Mouse (Mus musculus): Measurements from ENCODE around the gene Gm37240.
A peak's percentile ranks its signal among the peaks of the same experiment; 100 is the strongest.

Gene Gm37240

DNA sequence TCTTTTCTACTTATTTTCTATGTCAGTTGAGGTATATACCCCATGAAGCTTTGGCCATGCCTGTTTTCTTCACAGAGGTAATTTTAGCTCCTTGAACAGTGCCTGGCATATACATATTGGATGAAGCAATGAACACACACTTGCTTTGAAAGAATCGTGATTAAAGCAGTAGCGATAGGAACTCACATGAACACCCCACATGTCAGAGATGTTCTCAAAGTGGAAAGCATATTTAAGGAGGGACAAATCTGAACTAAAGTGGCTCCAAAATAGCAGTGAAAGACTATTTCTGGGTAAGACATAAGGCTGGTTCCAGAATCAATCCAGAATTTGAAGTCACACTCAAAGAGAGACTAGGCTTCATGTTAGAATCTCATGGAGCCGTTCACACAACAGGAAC, 397.1 kb downstream of the Gm37240 start:
- no peak for DNase-seq (ENCODE audit: low read depth)

DNA sequence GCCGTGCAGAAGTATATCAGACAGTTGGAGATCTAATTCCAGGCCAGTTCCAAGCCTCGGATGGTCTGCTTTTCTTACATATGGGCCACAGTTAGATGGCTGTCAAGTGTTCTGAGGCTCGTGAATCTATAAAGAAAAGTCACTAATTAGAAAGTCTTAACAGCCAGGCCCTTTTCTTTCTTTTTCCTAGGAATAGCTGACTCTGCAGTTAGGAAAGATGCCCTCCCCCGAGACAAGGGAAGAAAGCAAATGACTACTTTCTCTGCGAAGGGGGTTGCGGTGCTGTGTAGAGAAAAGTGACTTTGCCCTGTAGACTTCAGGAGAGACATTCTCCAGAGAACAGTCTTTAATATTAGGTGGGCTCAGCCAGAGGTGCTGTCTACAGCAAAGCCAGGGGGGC, 399.9 kb downstream of the Gm37240 start:
- DNase-seq (ENCODE audit: low read depth), result no peak

DNA sequence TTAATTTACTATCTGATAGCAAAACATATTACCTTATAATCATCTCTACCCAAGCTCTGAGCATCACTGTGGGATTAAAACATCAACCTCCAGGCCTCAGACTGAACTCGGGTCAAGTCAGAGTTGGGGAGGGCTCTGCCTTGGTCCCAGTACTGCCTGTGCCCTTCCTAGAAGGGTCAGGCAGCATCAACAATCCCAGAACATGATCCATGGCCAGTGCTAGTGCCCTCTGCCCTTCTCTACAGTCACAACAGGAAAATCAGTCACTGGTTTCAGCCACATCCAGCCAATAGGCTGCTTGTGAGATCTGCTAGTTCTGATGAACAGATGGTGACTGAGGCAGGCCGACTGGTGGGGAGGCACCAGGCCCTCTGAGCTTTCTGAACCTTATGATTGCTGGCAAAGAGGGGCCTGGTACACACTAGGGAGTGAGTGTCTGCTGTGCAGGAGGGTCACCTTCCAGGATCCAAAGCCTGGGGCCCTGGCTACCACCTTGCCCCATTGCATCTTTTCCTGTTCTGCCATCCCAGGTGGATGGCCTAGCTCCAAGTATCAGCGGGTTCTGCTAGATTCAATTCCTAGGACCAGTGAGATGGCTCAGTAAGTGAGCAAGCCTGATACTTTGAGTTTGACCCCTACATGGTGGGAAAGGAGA, 401.7 kb downstream of the Gm37240 start:
- DNase-seq (ENCODE audit: low read depth), result no peak

DNA sequence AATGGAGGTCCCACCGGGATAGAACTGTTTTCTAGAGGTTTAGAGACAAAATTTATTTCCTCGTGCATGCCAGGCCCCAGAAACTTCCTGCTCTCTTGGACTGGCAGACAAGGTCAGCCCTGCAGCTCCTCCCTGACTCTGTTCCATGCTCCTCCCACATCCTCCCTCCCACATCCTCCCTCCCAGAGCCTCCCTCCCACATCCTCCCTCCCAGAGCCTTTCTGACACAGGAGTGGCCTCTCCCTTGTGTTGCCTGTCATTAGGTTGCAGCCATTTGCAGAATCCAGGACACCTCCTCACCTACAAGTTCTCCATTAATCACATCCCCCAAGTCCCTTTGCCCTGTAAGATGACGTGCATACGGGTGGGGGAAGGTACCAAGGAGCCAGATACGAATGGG, 404.7 kb downstream of the Gm37240 start:
- no peak for DNase-seq (ENCODE audit: low read depth)

DNA sequence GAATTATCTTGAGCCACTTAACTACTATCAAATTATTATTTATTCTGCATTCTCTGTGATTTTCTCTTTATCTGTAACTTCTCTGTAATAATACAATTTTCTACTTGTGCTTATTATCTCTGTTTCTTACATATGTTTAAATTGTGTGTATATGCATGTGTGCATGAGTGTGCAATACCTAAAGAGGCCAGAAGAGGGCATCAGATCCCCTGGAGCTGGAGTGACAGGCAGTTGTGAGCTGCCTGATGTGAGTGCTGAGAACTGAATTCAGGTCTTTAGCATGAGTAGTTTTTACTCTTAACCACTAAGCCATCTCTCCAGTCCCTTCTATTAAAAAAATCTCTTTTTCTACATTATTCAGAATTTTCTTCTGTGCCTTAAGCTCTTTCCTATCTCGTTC, 406.7 kb downstream of the Gm37240 start:
- no peak for DNase-seq (ENCODE audit: low read depth)

DNA sequence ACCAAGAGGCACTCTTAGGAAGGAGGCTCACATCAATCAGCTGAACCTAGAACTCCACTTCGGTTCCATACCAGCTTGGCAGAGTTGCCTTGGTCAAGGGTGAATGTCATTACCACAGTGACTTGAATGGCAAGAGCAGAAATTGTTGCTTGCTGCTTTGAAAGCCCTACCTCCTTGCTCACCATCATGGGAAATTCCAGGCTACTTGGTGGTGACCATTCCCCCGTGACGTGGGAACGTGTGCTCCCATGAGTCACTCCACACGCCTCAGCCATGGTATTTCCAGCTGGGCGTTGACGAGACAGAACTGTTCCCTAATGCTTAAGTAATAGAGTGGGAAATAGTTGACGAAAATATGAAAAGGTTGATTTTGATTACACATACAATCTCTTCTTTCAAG, 408.6 kb downstream of the Gm37240 start:
- DNase-seq (ENCODE audit: low read depth), result peak; percentile 79

DNA sequence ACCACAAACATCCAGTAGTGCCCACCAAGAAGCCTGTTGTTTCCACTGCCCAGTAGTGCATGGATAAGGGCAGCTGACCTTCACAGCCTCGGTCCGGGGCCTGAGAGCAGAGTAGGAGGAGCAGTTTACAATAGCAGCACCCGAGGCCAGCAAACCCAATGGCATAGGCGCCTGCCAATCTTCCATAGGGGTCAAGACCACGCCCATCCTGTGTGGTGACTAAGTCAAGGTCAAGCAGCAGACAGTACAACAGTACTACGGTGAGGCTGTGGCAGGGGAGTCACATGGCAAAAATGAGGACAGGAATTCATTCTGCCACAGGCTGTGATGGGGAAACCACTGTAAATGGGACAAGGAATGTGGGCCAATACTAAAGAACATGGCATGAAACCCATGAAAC, 417.6 kb downstream of the Gm37240 start:
- DNase-seq (ENCODE audit: low read depth), result no peak

DNA sequence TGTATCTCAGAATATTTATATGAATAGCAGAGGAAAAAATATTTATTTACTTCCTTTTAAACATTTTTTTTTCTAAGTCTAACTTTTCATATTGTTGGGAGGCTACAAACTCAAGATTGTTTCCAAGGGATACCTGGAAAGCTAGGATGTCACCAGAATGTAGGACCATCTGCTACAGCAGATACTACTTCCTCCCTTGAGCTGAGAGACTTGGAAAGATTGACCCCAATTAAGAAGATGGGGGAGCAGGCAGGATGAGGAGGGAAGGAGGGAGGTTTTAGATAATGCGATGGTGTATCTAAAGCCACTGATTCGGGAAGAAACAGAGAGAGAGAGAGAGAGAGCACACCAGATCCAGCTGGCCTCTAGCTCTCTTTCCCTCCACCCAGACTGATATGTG, 418.3 kb downstream of the Gm37240 start:
- DNase-seq (ENCODE audit: low read depth), result no peak

DNA sequence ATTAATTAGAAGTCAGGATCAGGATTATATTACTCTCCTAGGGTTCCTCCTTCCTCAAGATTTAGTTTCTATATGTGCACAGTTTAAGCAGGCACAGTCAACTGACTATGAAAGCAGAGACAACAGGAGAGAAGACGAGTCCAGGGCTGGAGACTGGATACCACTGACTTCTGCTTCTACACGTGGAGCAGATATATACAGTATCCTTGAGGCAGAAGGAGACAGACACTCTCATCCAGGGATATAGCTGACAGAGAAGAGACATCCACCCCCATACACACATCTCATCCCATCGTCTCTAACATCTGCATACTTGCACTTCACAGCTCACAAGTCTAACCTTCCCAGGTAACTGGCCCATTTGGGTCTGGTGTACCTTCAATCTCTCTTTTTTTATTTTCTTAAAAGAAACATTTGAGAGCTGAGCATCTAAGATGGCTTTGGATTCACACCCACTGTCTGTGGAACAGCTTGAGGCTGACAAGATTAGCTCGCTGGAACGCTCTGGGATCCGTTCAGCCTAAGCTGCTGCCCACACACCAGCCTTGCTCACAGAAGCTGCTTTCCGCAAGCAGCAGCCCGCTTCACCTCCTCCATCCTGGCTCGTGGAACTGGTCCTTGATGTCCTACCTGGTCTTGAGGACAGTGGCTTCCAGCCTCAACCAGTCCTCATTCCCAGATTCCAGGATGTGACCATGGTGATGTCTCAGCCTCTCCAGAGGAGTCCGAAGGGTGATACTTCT, 421.9 kb downstream of the Gm37240 start:
- no peak for DNase-seq (ENCODE audit: low read depth)

DNA sequence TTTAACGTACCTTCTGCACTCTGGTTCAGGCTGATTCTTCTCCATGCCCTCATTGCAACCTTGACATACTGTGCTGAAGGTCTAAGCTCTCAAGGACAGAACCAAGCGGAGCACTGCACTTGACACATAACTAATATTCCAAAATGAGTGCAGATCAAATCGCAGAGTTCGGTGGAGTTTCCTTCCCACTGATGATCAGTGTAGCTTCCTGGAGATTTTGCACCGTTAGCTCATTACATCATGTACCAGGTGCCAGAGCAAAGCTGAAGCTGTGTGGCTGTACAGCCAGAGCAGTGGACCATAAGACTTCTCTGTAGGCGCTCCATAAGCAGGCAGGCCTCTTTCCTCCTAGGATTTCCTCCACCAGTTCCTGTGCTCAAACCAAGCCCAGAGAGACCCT, 427.3 kb downstream of the Gm37240 start:
- no peak for DNase-seq (ENCODE audit: low read depth)

DNA sequence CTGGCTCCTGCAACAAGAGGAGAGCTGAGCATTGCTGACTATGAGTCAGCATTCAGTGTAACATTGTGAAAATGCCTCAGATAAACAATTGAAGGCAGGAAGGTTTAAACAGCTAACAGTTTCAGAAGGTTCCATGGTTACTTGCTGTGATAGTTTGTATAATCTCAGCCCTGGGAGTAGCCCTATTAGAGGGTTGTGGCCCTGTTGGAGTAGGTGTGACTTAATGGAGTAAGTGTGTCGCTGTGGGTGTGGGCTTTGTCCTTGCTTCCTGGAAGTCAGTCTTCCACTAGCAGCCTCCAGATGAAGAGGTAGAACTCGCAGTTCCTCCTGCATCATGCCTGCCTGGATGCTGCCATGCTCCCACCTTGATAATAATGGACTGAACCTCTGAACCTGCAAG, 430.3 kb downstream of the Gm37240 start:
- no peak for DNase-seq (ENCODE audit: low read depth)

DNA sequence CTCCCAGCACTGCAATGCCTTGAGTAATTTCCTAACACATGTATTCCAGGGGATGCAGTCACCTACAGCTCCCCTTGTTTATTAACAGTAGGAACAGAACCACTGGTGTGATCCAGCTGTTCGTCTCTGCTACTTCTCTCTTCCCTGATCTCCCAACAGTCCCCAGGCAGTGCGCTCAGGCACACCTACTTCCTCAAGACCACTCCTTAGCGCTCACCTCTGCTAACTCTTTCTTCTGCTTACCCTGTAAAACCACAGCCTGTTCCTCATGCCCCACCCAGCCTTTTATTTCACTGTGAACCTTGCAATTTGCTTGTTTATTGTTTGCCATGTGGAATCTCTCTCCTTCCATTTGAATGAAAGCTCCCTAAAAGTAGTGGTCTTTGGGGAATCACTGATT, 431.9 kb downstream of the Gm37240 start:
- DNase-seq (ENCODE audit: low read depth), result no peak

DNA sequence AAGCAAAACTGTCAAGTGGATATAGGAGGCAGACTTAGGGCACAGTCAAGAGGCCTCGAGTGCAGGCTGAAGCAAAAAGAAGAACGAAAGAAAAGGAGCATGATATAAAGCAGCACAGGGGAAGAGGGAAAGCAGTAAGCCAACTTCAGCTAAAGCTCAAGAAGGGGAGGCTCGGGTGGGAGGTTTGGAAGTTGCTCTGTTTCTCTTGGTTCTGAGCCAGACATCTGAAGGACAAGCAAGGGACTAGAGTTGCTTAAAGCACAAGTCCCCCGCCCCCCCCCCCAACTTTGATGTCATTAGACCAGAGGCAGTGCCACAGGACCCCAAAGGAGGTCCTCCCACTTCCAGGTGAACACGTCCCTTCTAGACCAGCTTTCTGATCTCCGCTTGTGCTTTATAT, 433.3 kb downstream of the Gm37240 start:
- no peak for DNase-seq (ENCODE audit: low read depth)

DNA sequence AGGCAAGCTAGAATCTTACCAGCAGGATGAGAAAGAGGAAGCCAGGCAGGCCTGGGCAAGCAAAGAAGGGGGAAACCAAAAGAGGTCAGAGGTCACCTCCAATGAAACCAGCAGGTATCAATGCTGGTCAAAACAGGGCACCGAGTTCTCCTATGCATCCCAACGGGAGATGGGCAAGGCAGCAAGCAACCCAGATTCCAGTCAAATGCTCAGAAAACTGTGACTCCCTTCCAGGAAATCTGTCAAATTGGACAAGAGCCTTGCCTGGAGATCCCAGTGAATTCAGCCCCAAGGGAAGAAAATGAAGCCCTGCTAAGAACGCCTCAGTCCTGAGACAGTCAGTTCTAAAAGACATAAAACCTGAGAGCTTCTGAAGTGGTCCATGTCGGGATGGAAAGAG, 437.9 kb downstream of the Gm37240 start:
- DNase-seq (ENCODE audit: low read depth), result no peak

DNA sequence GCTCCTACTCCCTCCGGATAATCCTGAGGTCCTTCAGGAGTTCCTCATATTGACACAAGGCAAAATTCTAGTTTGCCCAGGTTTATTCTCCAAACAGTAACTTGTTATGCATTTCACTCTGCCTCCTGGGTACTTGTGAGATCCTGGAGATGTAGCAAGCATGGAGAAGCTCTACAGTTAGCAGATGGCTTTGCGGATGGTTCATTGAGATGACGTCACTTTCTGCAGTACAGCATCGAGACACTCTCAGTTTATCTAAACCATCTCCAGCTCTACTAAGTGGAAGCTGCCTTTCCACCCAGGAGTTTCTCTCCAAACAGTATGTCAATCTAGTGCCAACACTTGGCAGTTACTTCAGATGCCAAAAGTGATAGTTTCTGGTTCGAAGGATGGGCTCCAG, 444.5 kb downstream of the Gm37240 start:
- DNase-seq (ENCODE audit: low read depth), result no peak

DNA sequence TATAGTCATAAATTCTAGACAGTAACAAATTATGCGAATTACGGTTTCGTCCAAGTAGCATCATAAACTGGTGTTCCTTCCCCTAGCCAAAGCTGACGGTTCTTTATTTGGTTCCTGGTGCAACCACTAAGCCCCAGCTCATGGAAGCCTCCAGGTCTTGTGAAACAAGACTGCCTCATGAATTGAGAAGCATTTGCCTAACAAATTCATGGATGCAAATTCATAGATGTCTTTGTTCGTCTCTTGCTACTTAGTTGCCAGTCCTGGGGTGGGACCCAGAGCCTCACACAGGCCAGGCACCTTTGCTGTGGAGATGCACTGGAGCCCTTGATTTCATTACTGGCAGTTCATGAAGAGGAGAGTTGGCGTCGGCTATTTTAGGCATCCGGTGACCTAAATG, 445.1 kb downstream of the Gm37240 start:
- no peak for DNase-seq (ENCODE audit: low read depth)

DNA sequence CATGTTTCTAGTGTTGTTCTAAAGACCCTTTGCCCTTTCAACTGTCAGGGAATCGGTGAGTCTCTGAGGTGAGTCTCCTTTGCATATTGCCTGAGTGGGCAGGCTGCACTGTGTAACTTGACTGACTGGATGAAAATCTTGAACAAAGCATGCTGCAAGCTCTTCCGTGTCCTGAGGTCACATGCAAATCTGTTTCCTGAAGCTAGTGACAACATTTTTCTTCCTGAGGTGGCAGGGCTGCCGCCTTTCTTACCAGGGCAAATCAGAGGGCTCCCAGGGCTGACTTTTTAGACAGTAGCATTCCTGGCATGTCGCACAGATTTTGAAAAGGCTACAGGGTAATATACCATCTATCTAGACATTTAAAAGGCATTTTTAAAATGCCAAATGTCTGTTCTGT, 451.9 kb downstream of the Gm37240 start:
- DNase-seq (ENCODE audit: low read depth), result no peak

DNA sequence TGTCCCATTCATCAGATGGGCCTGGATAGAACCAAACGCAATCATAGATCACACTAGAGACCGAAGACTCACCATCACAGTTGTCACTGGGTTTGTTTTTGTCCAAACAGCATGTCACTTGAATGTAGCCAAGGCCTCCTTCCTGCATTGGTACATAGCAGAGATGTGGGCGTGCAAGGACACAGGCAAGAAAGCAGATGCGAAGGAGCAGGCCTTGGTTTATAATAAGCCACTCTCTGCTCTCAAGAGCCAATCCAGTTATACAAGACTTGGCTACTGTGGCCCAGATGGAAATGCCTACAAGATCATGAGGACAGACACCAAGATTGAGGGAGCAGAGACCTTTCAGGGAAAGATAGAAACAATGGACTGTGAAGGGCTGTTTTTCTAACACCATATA, 456.1 kb downstream of the Gm37240 start:
- no peak for DNase-seq (ENCODE audit: low read depth)

DNA sequence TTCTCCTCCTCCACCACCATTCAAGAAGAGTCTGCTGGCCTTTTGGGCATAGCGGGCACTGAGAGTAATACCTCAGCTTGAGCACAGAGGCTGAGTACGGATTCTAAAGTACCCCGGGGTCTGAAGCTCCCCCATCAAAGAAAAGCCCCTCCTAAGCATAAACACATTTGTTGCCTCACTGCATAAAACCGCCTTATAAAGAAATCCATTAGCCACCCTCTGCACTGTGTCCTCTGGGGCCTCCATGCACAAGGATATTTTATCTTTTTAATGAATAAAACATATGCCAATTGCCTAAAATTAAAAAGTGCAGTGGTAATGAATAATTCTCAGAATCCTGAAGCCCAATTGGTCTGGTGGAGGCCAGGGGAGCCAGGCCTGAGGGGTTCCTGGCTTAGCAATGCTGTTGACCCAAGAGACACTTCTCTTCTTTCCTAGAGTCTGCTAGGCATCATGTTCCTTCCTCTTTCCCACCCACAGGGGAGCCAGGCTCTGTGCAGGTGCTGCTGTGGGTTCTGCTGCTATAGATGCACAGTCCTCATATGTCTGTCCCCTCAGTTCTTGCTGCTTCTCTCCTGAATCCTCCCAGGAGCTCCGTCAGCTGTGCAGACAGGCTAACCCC, 463.8 kb downstream of the Gm37240 start:
- DNase-seq (ENCODE audit: low read depth), result no peak

DNA sequence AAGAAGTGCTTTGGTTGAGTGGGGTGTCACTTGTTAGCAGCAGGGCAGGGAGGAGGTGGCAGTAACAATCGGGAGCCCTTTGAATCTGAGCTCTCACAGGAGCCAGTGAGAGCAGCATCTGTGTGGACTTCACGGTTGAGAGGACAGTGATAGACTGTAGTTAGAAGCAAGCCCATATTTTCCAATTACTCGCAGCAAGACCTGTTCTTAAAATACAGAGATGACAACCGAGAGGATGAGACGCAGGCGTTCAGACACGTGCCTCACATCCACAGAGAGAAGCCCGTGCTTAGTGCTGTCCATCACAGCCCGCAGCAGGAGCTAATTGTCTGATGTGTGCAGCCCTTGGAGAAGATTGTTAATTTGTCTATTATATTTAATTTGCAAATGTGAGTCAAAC, 465.9 kb downstream of the Gm37240 start:
- DNase-seq (ENCODE audit: low read depth), result no peak

DNA sequence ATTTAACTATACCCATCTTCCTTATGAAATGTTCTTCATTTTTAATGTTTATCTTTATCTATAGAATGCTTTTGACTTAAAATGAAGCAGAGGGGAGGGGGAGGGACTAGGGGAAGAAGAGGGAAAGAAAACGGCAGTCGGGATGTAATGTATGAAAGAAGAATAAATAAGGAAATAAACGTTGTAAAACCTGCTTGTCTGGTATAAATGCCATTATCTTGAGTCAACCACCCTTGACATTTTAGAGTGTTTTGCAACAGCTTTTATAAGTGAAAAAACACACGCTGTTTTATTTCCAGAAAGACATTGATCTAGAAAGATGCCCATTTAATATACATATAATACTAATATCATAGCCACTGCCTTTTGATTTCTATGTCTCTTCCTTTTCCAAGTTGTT, 469.7 kb downstream of the Gm37240 start:
- DNase-seq (ENCODE audit: low read depth), result no peak

DNA sequence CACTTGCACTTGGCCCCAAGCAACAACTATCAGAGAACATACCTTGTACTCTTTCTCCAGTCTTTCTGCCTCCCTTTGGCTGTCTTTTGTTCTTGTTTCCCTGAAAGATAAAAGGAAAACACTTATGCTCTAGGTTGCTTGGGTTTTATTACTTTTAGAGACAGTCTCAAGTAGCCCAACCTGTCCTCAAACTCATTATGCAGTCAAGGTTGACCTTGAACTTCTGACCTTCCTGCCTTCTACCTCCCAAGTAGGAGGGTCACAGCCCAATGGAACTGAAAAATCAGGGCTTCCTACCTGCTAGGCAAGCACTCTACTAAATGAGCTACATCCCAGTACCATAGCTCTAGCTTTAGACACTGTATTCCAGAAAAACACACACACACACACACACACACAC, 488.5 kb downstream of the Gm37240 start:
- DNase-seq (ENCODE audit: low read depth), result no peak

DNA sequence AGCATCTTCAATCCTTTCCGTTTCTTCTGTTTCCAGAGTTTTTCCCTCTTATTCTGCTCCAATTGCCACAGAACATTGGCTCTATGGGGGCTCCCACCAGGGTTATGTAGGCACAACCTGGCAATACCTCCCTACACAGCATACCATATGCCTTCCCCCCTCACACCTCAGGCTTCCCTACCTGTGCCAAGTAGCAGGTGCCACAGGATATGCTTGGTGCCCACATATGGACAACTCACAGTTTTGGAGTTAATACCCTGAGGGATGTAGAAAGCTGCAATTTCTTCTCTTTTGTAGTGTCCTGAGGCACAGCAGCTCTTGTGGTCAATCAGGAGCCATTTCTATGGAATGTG, 488.9 kb downstream of the Gm37240 start:
- no peak for DNase-seq (ENCODE audit: low read depth)

All from fibroblast of lung, adult 2 months (primary cell).